Mouse (Mus musculus): ENCODE measurements around the gene Brd3.

DNA sequence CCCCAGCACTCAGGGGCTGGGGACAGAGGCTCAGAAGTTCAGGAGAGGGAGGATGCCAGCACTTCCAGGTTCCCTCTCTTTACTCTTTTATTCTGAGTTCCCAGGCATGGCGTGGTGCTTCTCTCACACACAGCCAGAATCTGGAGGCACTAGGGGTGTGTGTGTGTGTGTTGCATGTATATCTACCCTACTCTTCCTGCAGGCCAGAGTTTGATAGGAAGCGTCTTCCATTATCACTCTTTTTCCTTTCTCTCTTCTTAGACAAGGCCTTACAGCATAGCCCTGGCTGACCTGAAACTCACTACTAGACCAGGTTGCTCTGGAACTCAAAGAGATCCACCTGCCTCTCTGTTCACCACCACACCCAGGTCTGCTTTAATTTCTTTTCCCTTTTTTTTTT lies 16.5 kb downstream of the Brd3 start:
- TF ChIP-seq POLR2A (IDR thresholded peaks at IDR 0.05; ENCODE audit: borderline replicate concordance, insufficient read depth, low read length) (no peak), CTCF (IDR thresholded peaks at IDR 0.05; ENCODE audit: borderline replicate concordance, insufficient read depth, low read depth, low read length) (no peak)
